7 mouse cellular contexts compared by ENCODE assay signal in the genomic region with DNA sequence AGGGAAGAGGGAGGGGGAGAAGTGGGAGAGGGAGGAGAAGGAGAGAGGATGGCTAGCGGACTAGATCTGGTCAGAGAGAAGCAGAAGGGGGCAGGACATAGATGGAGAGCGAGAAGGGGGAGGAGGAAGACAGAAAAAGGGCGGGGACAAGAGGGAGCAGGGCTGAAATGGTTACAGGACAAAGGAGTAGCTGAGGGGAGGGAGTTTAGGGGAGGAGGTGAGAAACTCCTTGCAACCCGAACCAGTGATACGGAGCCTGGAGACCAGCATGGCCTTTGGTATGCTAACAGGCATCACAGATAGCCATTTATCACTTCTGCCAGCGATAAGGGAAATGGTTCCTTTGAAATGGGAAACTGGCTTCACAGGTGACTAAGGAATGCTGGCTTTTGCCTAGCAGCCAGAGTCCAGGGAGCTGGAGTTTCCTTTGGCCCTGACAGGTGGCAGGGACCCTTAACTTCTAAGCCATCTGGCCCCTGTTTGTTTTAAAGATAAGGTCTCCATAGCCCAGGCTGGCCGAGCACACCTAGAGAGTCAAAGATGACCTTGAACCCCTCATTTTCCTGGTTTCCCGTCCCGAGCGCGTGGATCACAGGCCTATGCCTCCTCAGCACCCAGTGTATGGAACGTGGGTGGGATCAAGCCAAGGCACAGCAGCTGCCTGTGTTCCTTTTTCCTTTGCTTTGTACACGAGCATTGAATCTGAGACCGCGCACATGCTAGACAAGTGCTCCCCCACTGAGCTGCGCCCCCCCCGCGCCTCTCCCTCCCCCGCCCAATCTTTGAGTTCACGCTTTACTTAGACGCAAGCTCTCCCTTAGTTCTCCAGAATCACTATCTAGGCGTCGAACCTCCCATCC. TPM values are rescaled to one million over a fixed set of nuclear protein-coding genes. Genes with fewer than 3 reads are reported as not detected.
DNase-seq lines count a peak whose midpoint lies in the region; ATAC-seq and TF ChIP-seq lines count a peak whose summit lies in the region.

No protein-coding gene starts in this region.

- H3K27ac ChIP-seq in thymus, adult 2 months (ENCODE audit: control insufficient read depth, insufficient read depth, low read length) = no peak overlapping the region
- peak overlapping the region; percentile 44; the same call in 1 of the 2 replicates for H3K27ac ChIP-seq in embryonic facial prominence, embryonic 15.5 days (replicated peaks)
- no peak overlapping the region for H3K27ac ChIP-seq in liver, embryonic 16.5 days (ENCODE audit: low read length)

- peak; percentile 38 for DNase-seq in thymus, postnatal 0 days (ENCODE audit: low spot score)
- no peak for DNase-seq in thymus, adult 2 months
- peak; percentile 76 for DNase-seq in yolk sac, embryonic 10.5 days (ENCODE audit: low spot score)
- DNase-seq in right cerebral cortex, postnatal 25 days = no peak

- no peak overlapping the region for H3K9ac ChIP-seq in embryonic facial prominence, embryonic 15.5 days
- no peak overlapping the region for H3K9ac ChIP-seq in liver, embryonic 16.5 days (ENCODE audit: low read depth, low read length)

- no peaks in the 10 kb centered on the region; the same call in 1 of the 2 replicates for H3K27me3 ChIP-seq in thymus, adult 2 months (ENCODE audit: control insufficient read depth, insufficient read depth, low read length)
- H3K27me3 ChIP-seq in embryonic facial prominence, embryonic 15.5 days = peaks cover 10% of the 10 kb centered on the region
- H3K27me3 ChIP-seq in liver, embryonic 16.5 days (ENCODE audit: control insufficient read depth, insufficient read depth, low read depth, low read length) = peaks cover 29% of the 10 kb centered on the region

- WGBS in thymus, adult 2 months = 17% methylated on average over 23 of the region's 23 CpGs
- WGBS in embryonic facial prominence, embryonic 15.5 days = 6% methylated on average over 22 of the region's 23 CpGs
- 12% methylated on average over 23 of the region's 23 CpGs for WGBS in liver, embryonic 16.5 days (ENCODE audit: insufficient replicate concordance)

- peak overlapping the region; percentile 41 for H3K4me2 ChIP-seq in embryonic facial prominence, embryonic 15.5 days (replicated peaks)
- H3K4me2 ChIP-seq in liver, embryonic 16.5 days (ENCODE audit: low read depth, low read length) = peak overlapping the region; percentile 43

- no peak for TF ChIP-seq CTCF in thymus, adult 2 months (IDR thresholded peaks at IDR 0.05; ENCODE audit: borderline replicate concordance, control insufficient read depth, extremely low read depth, insufficient read depth, low read length, poor library complexity)

- no peak overlapping the region for H3K4me3 ChIP-seq in thymus, adult 2 months (ENCODE audit: control insufficient read depth, insufficient read depth, low read length)
- H3K4me3 ChIP-seq in embryonic facial prominence, embryonic 15.5 days (replicated peaks) = peak overlapping the region; percentile 13
- H3K4me3 ChIP-seq in liver, embryonic 16.5 days (ENCODE audit: low read depth, low read length) = peak overlapping the region; percentile 28; the same call in 1 of the 2 replicates

- no peaks in the 10 kb centered on the region for H3K9me3 ChIP-seq in embryonic facial prominence, embryonic 15.5 days (replicated peaks)
- no peaks in the 10 kb centered on the region for H3K9me3 ChIP-seq in liver, embryonic 16.5 days (replicated peaks; ENCODE audit: control insufficient read depth, low read length)

- no peak for TF ChIP-seq POLR2A in thymus, adult 2 months (IDR thresholded peaks at IDR 0.05; ENCODE audit: control insufficient read depth, extremely low read depth, insufficient read depth, low read length, poor library complexity)

- H3K36me3 ChIP-seq in thymus, adult 2 months (ENCODE audit: control insufficient read depth, insufficient read depth, low read length) = no peaks in the 10 kb centered on the region
- no peaks in the 10 kb centered on the region for H3K36me3 ChIP-seq in embryonic facial prominence, embryonic 15.5 days
- H3K36me3 ChIP-seq in liver, embryonic 16.5 days (ENCODE audit: control insufficient read depth, insufficient read depth) = no peaks in the 10 kb centered on the region

- ATAC-seq in embryonic facial prominence, embryonic 15.5 days (ENCODE audit: insufficient number of reproducible peaks, low FRiP score, low TSS enrichment, low read depth) = no peak; the same call in 1 of the 2 replicates
- ATAC-seq in liver, embryonic 16.5 days (ENCODE audit: low read depth) = no peak
- no peak for ATAC-seq in activated CD4-positive, CD25-positive, alpha-beta regulatory T cell, adult 4 months

- peaks cover 31% of the 10 kb centered on the region for H3K4me1 ChIP-seq in thymus, adult 2 months (replicated peaks; ENCODE audit: control insufficient read depth, insufficient read depth, low read length)
- peaks cover 32% of the 10 kb centered on the region for H3K4me1 ChIP-seq in embryonic facial prominence, embryonic 15.5 days
- H3K4me1 ChIP-seq in liver, embryonic 16.5 days (ENCODE audit: control insufficient read depth, low read depth, low read length) = peaks cover 13% of the 10 kb centered on the region

RNA-seq across cellular contexts. Expression of gene Cdkn1a, which starts 9.8 kb away (rescaled TPM):
- polyA plus RNA-seq in thymus, postnatal 0 days (2015; fragmentation: Nextera tagmentation; extraction: Ambion mirVana) = 39.3 and 39.7 TPM in 2 replicates
- 28.4 and 31.1 TPM in 2 replicates for polyA plus RNA-seq in thymus, adult 2 months (2012; rRNA removed)
- polyA plus RNA-seq in embryonic facial prominence, embryonic 15.5 days (2015; fragmentation: Nextera tagmentation; extraction: Ambion mirVana) = 347 and 357 TPM in 2 replicates
- 12.6 and 16.5 TPM in 2 replicates for polyA plus RNA-seq in liver, embryonic 16.5 days (2015; fragmentation: Nextera tagmentation; extraction: Ambion mirVana)
- polyA plus RNA-seq in activated CD4-positive, CD25-positive, alpha-beta regulatory T cell, adult 4 months (2017; shearing (Covaris generic)) = 10 to 100 TPM in 1 of 2 experiments, 1 to 10 TPM in 1; 7.5 to 12.1 TPM

RNA-seq across cellular contexts. Expression of gene Rab44, which starts 33.0 kb away (rescaled TPM):
- 4.9 and 5.4 TPM in 2 replicates for polyA plus RNA-seq in thymus, postnatal 0 days (2015; fragmentation: Nextera tagmentation; extraction: Ambion mirVana)
- 8.3 and 8.9 TPM in 2 replicates for polyA plus RNA-seq in thymus, adult 2 months (2012; rRNA removed)
- 3.4 and 4.5 TPM in 2 replicates for polyA plus RNA-seq in embryonic facial prominence, embryonic 15.5 days (2015; fragmentation: Nextera tagmentation; extraction: Ambion mirVana)
- polyA plus RNA-seq in liver, embryonic 16.5 days (2015; fragmentation: Nextera tagmentation; extraction: Ambion mirVana) = 9.9 and 10.9 TPM in 2 replicates
- not detected for polyA plus RNA-seq in activated CD4-positive, CD25-positive, alpha-beta regulatory T cell, adult 4 months (2017; shearing (Covaris generic))

RNA-seq across cellular contexts. Expression of gene Srsf3, which starts 48.6 kb away (rescaled TPM):
- polyA plus RNA-seq in thymus, postnatal 0 days (2015; fragmentation: Nextera tagmentation; extraction: Ambion mirVana) = 723 and 729 TPM in 2 replicates
- 544 TPM in 2 replicates for polyA plus RNA-seq in thymus, adult 2 months (2012; rRNA removed)
- 485 and 487 TPM in 2 replicates for polyA plus RNA-seq in embryonic facial prominence, embryonic 15.5 days (2015; fragmentation: Nextera tagmentation; extraction: Ambion mirVana)
- 185 and 211 TPM in 2 replicates for polyA plus RNA-seq in liver, embryonic 16.5 days (2015; fragmentation: Nextera tagmentation; extraction: Ambion mirVana)
- 100 to 1,000 TPM; 265 to 364 TPM for polyA plus RNA-seq in activated CD4-positive, CD25-positive, alpha-beta regulatory T cell, adult 4 months (2017; shearing (Covaris generic))

Comparison
In these comparisons a context has a peak if more than half of its experiments do, and no peak if none do; other contexts are left out.
1. DNase-seq: peak in thymus, postnatal 0 days (single experiment) and yolk sac, embryonic 10.5 days (single experiment); none in thymus, adult 2 months (single experiment) and right cerebral cortex, postnatal 25 days (single experiment).